Mouse (Mus musculus) ES-E14 (cell line): ENCODE measurements at regions not wholly inside any gene's neighbourhood (a gene's known extent, or its start where the extent isn't known, plus 50 kb on each side); places are given as distances from the start of the nearest gene placed in this dataset.
"Not testable (repeated sequence)": the region's sequence is repeated elsewhere in the genome, so short reads cannot be mapped to it uniquely, and the experiment has no call there.

Experiments
- DNase-seq: peaks from one replicate; pipeline ENCODE4 v3.0.0-alpha.2; 2013; ENCODE audit warnings: low read depth, low spot score
- H3K27ac ChIP-seq: 2 replicates; pipeline ENCODE4 v1.5.1; 2012; ENCODE audit warnings: low read depth, mild to moderate bottlenecking, low read length, moderate library complexity, mixed read lengths; ENCODE audit not compliant: poor library complexity, insufficient read depth, severe bottlenecking
- H3K36me3 ChIP-seq: 2 replicates; pipeline ENCODE4 v1.6.1; 2012; ENCODE audit warnings: mild to moderate bottlenecking, low read length, moderate library complexity, mixed read lengths; ENCODE audit not compliant: control insufficient read depth, poor library complexity, insufficient read depth, severe bottlenecking
- H3K4me1 ChIP-seq, 2 experiments: fragments of 150-350 bp in 1 of 2; sonication (generic) in 1 of 2; 2 replicates each; pipeline ENCODE4 v1.6.1; 2012; ENCODE audit warnings: low read length in 2 of 2, mild to moderate bottlenecking in 1 of 2, mixed read lengths in 1 of 2; ENCODE audit not compliant: control insufficient read depth in 2 of 2, insufficient read depth in 2 of 2, poor library complexity in 1 of 2
- H3K4me3 ChIP-seq, 2 experiments: fragments of 150-350 bp in 1 of 2; sonication (generic) in 1 of 2; 2 replicates each; pipeline ENCODE4 v1.5.1; 2012; ENCODE audit warnings: low read length in 2 of 2, low read depth in 1 of 2, mild to moderate bottlenecking in 1 of 2, mixed read lengths in 1 of 2; ENCODE audit not compliant: insufficient read depth in 1 of 2, poor library complexity in 1 of 2, severe bottlenecking in 1 of 2
- H3K9ac ChIP-seq: 2 replicates; pipeline ENCODE4 v1.6.1; 2012; ENCODE audit warnings: low read depth, mild to moderate bottlenecking, low read length, mixed read lengths; ENCODE audit not compliant: poor library complexity, insufficient read depth, severe bottlenecking
- H3K9me3 ChIP-seq: fragments of 150-350 bp; sonication (generic); 2 replicates; pipeline ENCODE4 v1.6.1; 2012; ENCODE audit warnings: low read depth, mild to moderate bottlenecking, low read length; ENCODE audit not compliant: control insufficient read depth, insufficient read depth
- in situ Hi-C, 2 experiments: fragments of 600-800 bp; cut with MboI; formaldehyde crosslinking; loops; one replicate each; pipeline ENCODE4 v1.15.1; 2025; ENCODE audit warnings: low sequenced_read_pairs in 2 of 2, inconsistent platforms in 1 of 2; ENCODE audit not compliant: unreplicated experiment in 2 of 2

- H3K4me1 ChIP-seq, in situ Hi-C loops, H3K9me3 ChIP-seq, H3K9ac ChIP-seq, H3K4me3 ChIP-seq, H3K36me3 ChIP-seq: not testable (repeated sequence)
- H3K27ac ChIP-seq, result 0 out of 2 replicates have a peak overlapping the region, but pooled peaks have one; percentile 40
- DNase-seq, result peak; percentile 40
Measured at GRCm38 (mm10) chr12:10738378-10738777, 347.8 kb downstream of the Rdh14 start.
